Mouse (Mus musculus): ENCODE data around the gene Tunar. TPM values are rescaled to one million over a fixed set of nuclear protein-coding genes. Genes with fewer than 3 reads are reported as not detected.

The Tunar gene
- polyA plus RNA-seq, 1 experiment: 4.7 TPM

DNA sequence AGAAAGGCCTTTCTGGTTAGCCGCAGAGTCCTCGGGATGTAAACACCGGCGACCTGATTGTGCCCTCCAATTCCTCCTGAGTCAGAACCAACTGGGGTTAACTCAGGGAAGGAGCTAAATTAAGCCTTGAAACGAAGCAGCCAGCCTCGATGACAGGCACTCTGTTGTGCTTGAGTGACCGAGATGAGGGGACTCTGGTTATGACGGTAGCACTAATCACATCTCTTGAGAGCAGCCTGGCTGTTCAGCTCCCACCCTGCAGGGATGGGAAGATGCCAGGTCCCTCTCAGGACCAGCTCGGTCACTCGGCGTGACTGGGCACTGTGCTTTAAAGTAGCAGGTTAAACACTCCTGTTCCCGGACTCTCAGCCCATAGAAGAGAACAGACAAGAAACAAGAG lies 43.3 kb downstream of the Tunar start:
- no peaks in the 10 kb centered on the region for H3K4me1 ChIP-seq (ENCODE audit: control insufficient read depth, insufficient read depth, low read length)
- H3K4me3 ChIP-seq (ENCODE audit: insufficient read depth, low read length): no peak overlapping the region
- TF ChIP-seq POLR2A (IDR thresholded peaks at IDR 0.05; ENCODE audit: extremely low read depth, insufficient read depth, low read length) (no peak), CTCF (IDR thresholded peaks at IDR 0.05; ENCODE audit: extremely low read depth, insufficient read depth, low read length) (no peak)
- no peak overlapping the region for H3K27ac ChIP-seq (ENCODE audit: insufficient read depth, low read length)

GRCm38 (mm10) chr12:105382733-105383132 lies 49.1 kb downstream of the Tunar start:
- H3K4me3 ChIP-seq (ENCODE audit: insufficient read depth, low read length): no peak overlapping the region
- TF ChIP-seq CTCF (IDR thresholded peaks at IDR 0.05; ENCODE audit: extremely low read depth, insufficient read depth, low read length) (no peak), POLR2A (IDR thresholded peaks at IDR 0.05; ENCODE audit: extremely low read depth, insufficient read depth, low read length) (no peak)
- no peak overlapping the region for H3K27ac ChIP-seq (ENCODE audit: insufficient read depth, low read length)
- no peaks in the 10 kb centered on the region for H3K4me1 ChIP-seq (ENCODE audit: control insufficient read depth, insufficient read depth, low read length)

- TF ChIP-seq CTCF (IDR thresholded peaks at IDR 0.05; ENCODE audit: extremely low read depth, insufficient read depth, low read length): no peak
- TF ChIP-seq POLR2A (IDR thresholded peaks at IDR 0.05; ENCODE audit: extremely low read depth, insufficient read depth, low read length): no peak
- Histone ChIP-seq H3K27ac (ENCODE audit: insufficient read depth, low read length) (no peak overlapping the region), H3K4me3 (ENCODE audit: insufficient read depth, low read length) (no peak overlapping the region), H3K4me1 (ENCODE audit: control insufficient read depth, insufficient read depth, low read length) (no peaks in the 10 kb centered on the region)
Measured at GRCm38 (mm10) chr12:105394671-105395070, 61.0 kb downstream of the Tunar start.

DNA sequence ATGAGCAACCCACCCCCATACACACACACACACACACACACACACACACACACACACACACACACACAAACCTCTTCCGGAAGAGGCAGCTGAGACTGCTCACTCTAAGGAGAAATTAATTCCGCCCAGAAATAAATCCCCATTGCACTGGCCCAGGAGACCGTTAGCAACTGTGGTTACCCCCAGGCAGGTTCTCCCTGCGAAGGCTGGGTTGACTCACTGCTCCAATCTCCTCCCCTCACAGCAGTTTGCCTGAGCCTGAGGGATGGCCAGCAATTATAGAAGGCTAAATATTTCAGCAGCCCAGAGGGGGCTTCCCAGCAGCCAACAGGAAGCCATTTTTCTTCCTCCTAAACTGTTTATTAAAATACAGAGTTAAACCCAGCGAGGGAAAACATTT lies 64.5 kb downstream of the Tunar start:
- Histone ChIP-seq H3K4me1 (ENCODE audit: control insufficient read depth, insufficient read depth, low read length) (peaks cover 2% of the 10 kb centered on the region; the same call in 1 of the 2 replicates), H3K27ac (ENCODE audit: insufficient read depth, low read length) (no peak overlapping the region), H3K4me3 (ENCODE audit: insufficient read depth, low read length) (no peak overlapping the region)
- TF ChIP-seq CTCF (IDR thresholded peaks at IDR 0.05; ENCODE audit: extremely low read depth, insufficient read depth, low read length) (no peak), POLR2A (IDR thresholded peaks at IDR 0.05; ENCODE audit: extremely low read depth, insufficient read depth, low read length) (no peak)

DNA sequence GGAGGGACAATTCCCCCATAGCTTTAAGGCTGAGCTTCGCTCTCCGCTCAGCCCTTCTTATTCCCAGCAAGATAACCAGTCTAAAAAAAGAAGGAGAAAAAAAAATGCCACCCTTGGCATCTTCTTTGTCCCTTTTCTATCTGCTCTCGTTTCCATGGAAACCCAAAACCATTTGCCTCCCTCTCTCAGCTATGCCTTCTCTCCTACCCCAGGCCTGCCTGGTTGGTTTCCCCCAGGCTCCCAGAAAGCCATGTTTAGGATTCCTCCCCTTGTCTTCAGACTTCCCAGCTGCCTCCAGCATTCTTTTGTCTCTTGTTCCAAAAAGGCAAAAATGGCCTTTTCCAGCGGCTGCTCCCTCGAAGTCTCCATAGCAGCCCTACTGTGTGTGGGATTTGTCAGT lies 70.1 kb downstream of the Tunar start:
- Histone ChIP-seq H3K4me1 (ENCODE audit: control insufficient read depth, insufficient read depth, low read length) (peaks cover 4% of the 10 kb centered on the region; the same call in 1 of the 2 replicates), H3K4me3 (ENCODE audit: insufficient read depth, low read length) (no peak overlapping the region), H3K27ac (ENCODE audit: insufficient read depth, low read length) (no peak overlapping the region)
- TF ChIP-seq POLR2A (IDR thresholded peaks at IDR 0.05; ENCODE audit: extremely low read depth, insufficient read depth, low read length): no peak
- TF ChIP-seq CTCF (IDR thresholded peaks at IDR 0.05; ENCODE audit: extremely low read depth, insufficient read depth, low read length): no peak

GRCm38 (mm10) chr12:105406008-105406407 lies 72.3 kb downstream of the Tunar start:
- H3K4me3 ChIP-seq (ENCODE audit: insufficient read depth, low read length): no peak overlapping the region
- TF ChIP-seq CTCF (IDR thresholded peaks at IDR 0.05; ENCODE audit: extremely low read depth, insufficient read depth, low read length): no peak
- TF ChIP-seq POLR2A (IDR thresholded peaks at IDR 0.05; ENCODE audit: extremely low read depth, insufficient read depth, low read length): no peak

DNA sequence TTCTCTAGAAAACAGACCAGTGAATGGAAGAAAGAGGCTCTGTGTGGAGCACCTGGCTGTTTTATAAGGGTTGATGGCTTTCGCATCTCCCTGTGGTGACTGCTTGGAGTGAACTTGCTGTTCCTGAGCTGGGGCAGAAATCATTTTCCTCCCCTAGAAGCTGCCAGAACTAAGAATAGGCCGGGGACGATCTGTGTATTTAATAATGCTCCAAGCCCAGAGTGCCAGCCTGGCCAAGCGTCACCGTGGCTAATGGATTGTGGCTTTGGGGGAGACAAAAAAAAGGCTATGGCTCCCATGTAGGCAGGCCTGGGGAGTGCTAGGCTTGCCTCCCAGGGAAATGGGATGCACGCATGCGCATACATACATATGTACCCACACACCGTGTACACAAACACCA lies 80.2 kb downstream of the Tunar start:
- TF ChIP-seq CTCF (IDR thresholded peaks at IDR 0.05; ENCODE audit: extremely low read depth, insufficient read depth, low read length): no peak
- TF ChIP-seq POLR2A (IDR thresholded peaks at IDR 0.05; ENCODE audit: extremely low read depth, insufficient read depth, low read length): no peak
- Histone ChIP-seq H3K27ac (ENCODE audit: insufficient read depth, low read length) (no peak overlapping the region), H3K4me3 (ENCODE audit: insufficient read depth, low read length) (no peak overlapping the region), H3K4me1 (ENCODE audit: control insufficient read depth, insufficient read depth, low read length) (no peaks in the 10 kb centered on the region)

More at GRCm38 (mm10) chr12:105406008-105406407, 72.3 kb downstream of the Tunar start:
- H3K27ac ChIP-seq (ENCODE audit: insufficient read depth, low read length): no peak overlapping the region
- H3K4me1 ChIP-seq (ENCODE audit: control insufficient read depth, insufficient read depth, low read length): peaks cover 4% of the 10 kb centered on the region; the same call in 1 of the 2 replicates

DNA sequence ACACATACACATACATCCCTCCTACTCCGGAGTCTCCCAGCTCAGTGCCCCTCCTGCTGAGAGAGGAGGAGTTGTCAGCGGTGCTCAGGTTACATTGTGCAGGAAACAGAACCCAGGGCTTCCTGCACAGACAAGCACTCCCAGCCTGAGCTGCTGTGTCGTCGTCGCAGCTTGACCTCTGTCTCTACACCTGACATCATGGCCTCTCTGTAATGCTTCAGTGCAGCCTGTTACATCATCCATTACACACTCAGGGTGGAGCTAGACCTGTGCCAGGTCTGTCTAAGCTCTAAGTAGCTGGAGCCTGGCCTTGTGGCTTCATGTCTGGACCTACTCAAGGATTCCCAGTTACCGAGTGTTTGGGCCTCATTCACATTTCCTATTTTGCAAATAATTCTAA lies 86.8 kb downstream of the Tunar start:
- Histone ChIP-seq H3K4me1 (ENCODE audit: control insufficient read depth, insufficient read depth, low read length) (no peaks in the 10 kb centered on the region), H3K4me3 (ENCODE audit: insufficient read depth, low read length) (no peak overlapping the region), H3K27ac (ENCODE audit: insufficient read depth, low read length) (no peak overlapping the region)
- TF ChIP-seq POLR2A (IDR thresholded peaks at IDR 0.05; ENCODE audit: extremely low read depth, insufficient read depth, low read length) (no peak), CTCF (IDR thresholded peaks at IDR 0.05; ENCODE audit: extremely low read depth, insufficient read depth, low read length) (no peak)

DNA sequence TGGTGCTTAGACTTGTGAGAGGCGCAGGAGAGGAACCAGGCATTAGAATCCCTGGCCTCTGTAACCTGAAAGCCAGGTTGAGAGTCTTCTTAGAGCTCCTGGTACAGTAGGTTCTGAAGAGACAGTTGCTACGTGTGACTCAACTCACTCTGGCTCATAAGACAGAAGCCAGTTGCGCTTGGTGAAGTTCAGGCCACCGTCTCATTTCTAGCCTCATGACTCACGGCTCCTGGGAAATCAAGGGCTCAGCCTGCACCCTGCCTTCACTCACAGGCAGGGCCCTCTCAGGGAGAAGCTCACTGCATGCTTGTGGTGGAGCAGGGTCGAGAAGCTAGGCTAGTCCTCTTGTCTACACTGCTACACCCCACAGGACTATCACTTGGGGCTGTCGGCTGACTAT lies 92.9 kb downstream of the Tunar start:
- no peak overlapping the region for H3K27ac ChIP-seq (ENCODE audit: insufficient read depth, low read length)
- TF ChIP-seq CTCF (IDR thresholded peaks at IDR 0.05; ENCODE audit: extremely low read depth, insufficient read depth, low read length) (no peak), POLR2A (IDR thresholded peaks at IDR 0.05; ENCODE audit: extremely low read depth, insufficient read depth, low read length) (no peak)
- no peaks in the 10 kb centered on the region; the same call in 1 of the 2 replicates for H3K4me1 ChIP-seq (ENCODE audit: control insufficient read depth, insufficient read depth, low read length)
- no peak overlapping the region for H3K4me3 ChIP-seq (ENCODE audit: insufficient read depth, low read length)

- peak; percentile 91 for TF ChIP-seq CTCF (IDR thresholded peaks at IDR 0.05; ENCODE audit: extremely low read depth, insufficient read depth, low read length)
- TF ChIP-seq POLR2A (IDR thresholded peaks at IDR 0.05; ENCODE audit: extremely low read depth, insufficient read depth, low read length): no peak
Measured at GRCm38 (mm10) chr12:105427039-105427757, 93.5 kb downstream of the Tunar start.

More at GRCm38 (mm10) chr12:105427039-105427757, 93.5 kb downstream of the Tunar start:
- Histone ChIP-seq H3K4me3 (ENCODE audit: insufficient read depth, low read length) (no peak overlapping the region), H3K4me1 (ENCODE audit: control insufficient read depth, insufficient read depth, low read length) (no peaks in the 10 kb centered on the region; the same call in 1 of the 2 replicates), H3K27ac (ENCODE audit: insufficient read depth, low read length) (no peak overlapping the region)
